In genomic region chr10:116515590-116515989, GRCm38 (mm10) we compare ENCODE assay signal across 26 mouse cellular contexts. TPM values are rescaled to one million over a fixed set of nuclear protein-coding genes. Genes with fewer than 3 reads are reported as not detected.
"Had no signal": no experiment of that assay in that cellular context is flagged by ENCODE, and none has a peak within 500 bp of the region (broad histone marks: within the 10 kb centered on the region; RNA-seq: fewer than 3 reads in every experiment).

No protein-coding gene starts in this region.

- DNase-seq: cerebellum, adult 9-11 months; cerebellum, postnatal 10 days; cerebellum, postnatal 14 days; cerebellum, postnatal 25 days; cerebellum, postnatal 36 days; embryo, embryonic 11 days; forebrain, postnatal 0 days; gastrocnemius, adult 2 months; gastrocnemius, postnatal 10 days; gastrocnemius, postnatal 14 days; gastrocnemius, postnatal 25 days; gastrocnemius, postnatal 36 days; heart, adult 11 months; heart, adult 18-20 months; heart, adult 2 months had no signal

- H3K36me3 ChIP-seq: embryonic facial prominence, embryonic 12.5 days; embryonic facial prominence, embryonic 13.5 days; embryonic facial prominence, embryonic 15.5 days; forebrain, embryonic 12.5 days; forebrain, embryonic 15.5 days had no signal

- H3K27ac ChIP-seq: embryonic facial prominence, embryonic 10.5 days; embryonic facial prominence, embryonic 12.5 days; embryonic facial prominence, embryonic 13.5 days; embryonic facial prominence, embryonic 15.5 days; forebrain, embryonic 10.5 days; forebrain, embryonic 12.5 days; forebrain, embryonic 13.5 days; forebrain, embryonic 15.5 days; gastrocnemius, adult 2 months; heart, adult 2 months had no signal

- H3K9ac ChIP-seq: embryonic facial prominence, embryonic 12.5 days; embryonic facial prominence, embryonic 13.5 days; embryonic facial prominence, embryonic 15.5 days; forebrain, embryonic 12.5 days; forebrain, embryonic 13.5 days; forebrain, embryonic 15.5 days; forebrain, postnatal 0 days had no signal

- H3K9me3 ChIP-seq: embryonic facial prominence, embryonic 10.5 days; embryonic facial prominence, embryonic 12.5 days; embryonic facial prominence, embryonic 13.5 days; embryonic facial prominence, embryonic 15.5 days; forebrain, embryonic 10.5 days; forebrain, embryonic 12.5 days; forebrain, embryonic 13.5 days; forebrain, embryonic 15.5 days had no signal

- H3K4me2 ChIP-seq: embryonic facial prominence, embryonic 12.5 days; embryonic facial prominence, embryonic 13.5 days; embryonic facial prominence, embryonic 15.5 days; forebrain, embryonic 12.5 days; forebrain, embryonic 13.5 days; forebrain, embryonic 15.5 days had no signal

- H3K4me1 ChIP-seq: embryonic facial prominence, embryonic 10.5 days; embryonic facial prominence, embryonic 12.5 days; embryonic facial prominence, embryonic 13.5 days; embryonic facial prominence, embryonic 15.5 days had no signal

- H3K4me3 ChIP-seq: embryonic facial prominence, embryonic 10.5 days; embryonic facial prominence, embryonic 12.5 days; embryonic facial prominence, embryonic 13.5 days; embryonic facial prominence, embryonic 15.5 days; erythroblast, embryonic 14.5 days; forebrain, embryonic 10.5 days; forebrain, embryonic 12.5 days; forebrain, embryonic 13.5 days; forebrain, embryonic 15.5 days; gastrocnemius, adult 2 months; heart, adult 2 months had no signal

- H3K27me3 ChIP-seq: embryonic facial prominence, embryonic 12.5 days; embryonic facial prominence, embryonic 13.5 days; embryonic facial prominence, embryonic 15.5 days; forebrain, embryonic 12.5 days; forebrain, embryonic 13.5 days; forebrain, embryonic 15.5 days had no signal

RNA-seq across cellular contexts. Expression of gene Kcnmb4, which starts 41.9 kb away (rescaled TPM):
- total RNA-seq: gastrocnemius, adult 18-20 months; gastrocnemius, postnatal 36 days; granulocyte monocyte progenitor cell, adult 5-6 weeks had no signal
- polyA plus RNA-seq: erythroblast, embryonic 14.5 days had no signal
